Mouse (Mus musculus) lung, embryonic 15.5 days (tissue): ENCODE results near the gene Abhd13. TPM values are rescaled to one million over a fixed set of nuclear protein-coding genes. Genes with fewer than 3 reads are reported as not detected.

Experiments used
- ATAC-seq: fragments of 200-750 bp; cut with Nextera tagmentation; 2 replicates; pipeline ENCODE4 v1.8.0; 2017; ENCODE audit warnings: moderate number of reproducible peaks, borderline replicate concordance; ENCODE audit not compliant: low FRiP score, low TSS enrichment; ENCODE audit errors: extremely low read depth
- H3K27ac ChIP-seq: fragments of 300-500 bp; sonication (generic); 2 replicates; pipeline ENCODE4 v1.5.1; 2015; ENCODE audit warnings: moderate library complexity, mild to moderate bottlenecking, inconsistent platforms
- H3K27me3 ChIP-seq: fragments of 300-500 bp; sonication (generic); 2 replicates; pipeline ENCODE4 v1.6.1; 2015; ENCODE audit warnings: inconsistent platforms
- H3K36me3 ChIP-seq: fragments of 300-500 bp; sonication (generic); 2 replicates; pipeline ENCODE4 v1.6.1; 2015; ENCODE audit warnings: inconsistent platforms
- H3K4me1 ChIP-seq: fragments of 300-500 bp; sonication (generic); 2 replicates; pipeline ENCODE4 v1.6.1; 2015; ENCODE audit warnings: inconsistent platforms
- H3K4me2 ChIP-seq: fragments of 300-500 bp; sonication (generic); 2 replicates; pipeline ENCODE4 v1.6.1; 2015; ENCODE audit warnings: inconsistent platforms, mild to moderate bottlenecking, moderate library complexity
- H3K4me3 ChIP-seq: fragments of 300-500 bp; sonication (generic); 2 replicates; pipeline ENCODE4 v1.5.1; 2015; ENCODE audit warnings: mild to moderate bottlenecking, inconsistent platforms
- H3K9ac ChIP-seq: fragments of 300-500 bp; sonication (generic); 2 replicates; pipeline ENCODE4 v1.6.1; 2015; ENCODE audit warnings: inconsistent platforms
- H3K9me3 ChIP-seq: fragments of 300-500 bp; sonication (generic); 2 replicates; pipeline ENCODE4 v1.6.1; 2016; ENCODE audit warnings: inconsistent platforms
- WGBS: fragments of 180-500 bp; shearing (Covaris S2); methylation state at CpG from one replicate; pipeline ENCODE4 v1.1.7; 2015; 5-methylcytosine and 5-hydroxymethylcytosine counted together
- polyA plus RNA-seq: library from polyadenylated mRNA; unstranded; fragments of >200 nt; fragmentation: Nextera tagmentation; extraction: Ambion mirVana; gene quantifications from 2 replicates; pipeline ENCODE4 v1.2.1, GENCODE M21; 2015

Abhd13 gene
- polyA plus RNA-seq: 15.9 and 17.1 TPM in 2 replicates

GRCm38 (mm10) chr8:9977573-9978314 is at the start of gene Abhd13, which contains the start of gene Lig4:
Gene Abhd13 (plus strand): TSS chr8:9977707.
Gene Lig4 (minus strand): TSS chr8:9977686.
- Histone ChIP-seq H3K4me3 (peak within 1 kb of the TSS; percentile 80), H3K27me3 (no peaks in the 10 kb centered on the region), H3K9me3 (no peaks in the 10 kb centered on the region), H3K4me1 (peaks cover 31% of the 10 kb centered on the region), H3K4me2 (peak within 1 kb of the TSS; percentile 68), H3K36me3 (peaks cover 3% of the 10 kb centered on the region), H3K9ac (peak within 1 kb of the TSS; percentile 76), H3K27ac (peak within 1 kb of the TSS; percentile 82)
- WGBS: under 1% methylated on average over 68 of the region's 68 CpGs
- peak; percentile 70 for ATAC-seq

- H3K9ac ChIP-seq: no peak overlapping the region
- H3K36me3 ChIP-seq: no peaks in the 10 kb centered on the region
- no peaks in the 10 kb centered on the region for H3K4me1 ChIP-seq
- ATAC-seq: no peak
- no peak overlapping the region for H3K4me2 ChIP-seq
- H3K4me3 ChIP-seq: no peak overlapping the region
- WGBS: 51% methylated on average over 14 of the region's 14 CpGs
- no peaks in the 10 kb centered on the region for H3K9me3 ChIP-seq
- H3K27me3 ChIP-seq: no peaks in the 10 kb centered on the region
- H3K27ac ChIP-seq: no peak overlapping the region
These were observed 47.6 kb upstream of the Abhd13 start for GRCm38 (mm10) chr8:9929746-9930445.

GRCm38 (mm10) chr8:9932711-9933110 is 44.8 kb upstream of the Abhd13 start:
- H3K4me3 ChIP-seq: no peak overlapping the region
- no peaks in the 10 kb centered on the region for H3K9me3 ChIP-seq
- H3K4me1 ChIP-seq: no peaks in the 10 kb centered on the region
- no peak overlapping the region for H3K4me2 ChIP-seq
- ATAC-seq: no peak
- no peaks in the 10 kb centered on the region for H3K27me3 ChIP-seq
- H3K9ac ChIP-seq: no peak overlapping the region
- H3K36me3 ChIP-seq: no peaks in the 10 kb centered on the region
- no peak overlapping the region for H3K27ac ChIP-seq

GRCm38 (mm10) chr8:9934891-9935565 is 42.5 kb upstream of the Abhd13 start:
- H3K4me2 ChIP-seq: no peak overlapping the region
- no peak overlapping the region for H3K4me3 ChIP-seq
- ATAC-seq: peak; percentile 91
- no peak overlapping the region for H3K9ac ChIP-seq
- no peaks in the 10 kb centered on the region for H3K27me3 ChIP-seq
- WGBS: 20% methylated on average over 10 of the region's 10 CpGs
- H3K9me3 ChIP-seq: no peaks in the 10 kb centered on the region
- H3K27ac ChIP-seq: peak overlapping the region; percentile 65
- H3K36me3 ChIP-seq: no peaks in the 10 kb centered on the region
- H3K4me1 ChIP-seq: no peaks in the 10 kb centered on the region

GRCm38 (mm10) chr8:9935574-9935973 is 41.9 kb upstream of the Abhd13 start:
- 61% methylated on average over 7 of the region's 7 CpGs for WGBS
- H3K9me3 ChIP-seq: no peaks in the 10 kb centered on the region
- H3K4me1 ChIP-seq: no peaks in the 10 kb centered on the region
- H3K27ac ChIP-seq: peak overlapping the region; percentile 64; the same call in 1 of the 2 replicates
- no peak overlapping the region for H3K4me3 ChIP-seq
- no peaks in the 10 kb centered on the region for H3K36me3 ChIP-seq
- H3K27me3 ChIP-seq: no peaks in the 10 kb centered on the region
- H3K4me2 ChIP-seq: no peak overlapping the region
- no peak overlapping the region for H3K9ac ChIP-seq
- no peak for ATAC-seq

GRCm38 (mm10) chr8:9949134-9949890 is 28.2 kb upstream of the Abhd13 start:
- Histone ChIP-seq H3K27me3 (no peaks in the 10 kb centered on the region), H3K9me3 (no peaks in the 10 kb centered on the region), H3K4me2 (no peak overlapping the region), H3K4me1 (no peaks in the 10 kb centered on the region), H3K4me3 (no peak overlapping the region), H3K27ac (no peak overlapping the region), H3K9ac (no peak overlapping the region), H3K36me3 (no peaks in the 10 kb centered on the region)
- WGBS: 51% methylated on average over 10 of the region's 10 CpGs
- no peak for ATAC-seq

GRCm38 (mm10) chr8:9958338-9958737 is 19.2 kb upstream of the Abhd13 start:
- no peak for ATAC-seq

GRCm38 (mm10) chr8:9959919-9960318 is 17.6 kb upstream of the Abhd13 start:
- H3K4me2 ChIP-seq: no peak overlapping the region
- WGBS: 89% methylated on average over 2 of the region's 2 CpGs
- H3K27me3 ChIP-seq: no peaks in the 10 kb centered on the region
- H3K9me3 ChIP-seq: no peaks in the 10 kb centered on the region
- no peaks in the 10 kb centered on the region for H3K4me1 ChIP-seq
- no peak overlapping the region for H3K4me3 ChIP-seq
- no peak overlapping the region for H3K9ac ChIP-seq
- H3K27ac ChIP-seq: no peak overlapping the region
- H3K36me3 ChIP-seq: no peaks in the 10 kb centered on the region
- ATAC-seq: no peak

More at GRCm38 (mm10) chr8:9958338-9958737, 19.2 kb upstream of the Abhd13 start:
- Histone ChIP-seq H3K9me3 (no peaks in the 10 kb centered on the region), H3K4me2 (no peak overlapping the region), H3K27me3 (no peaks in the 10 kb centered on the region), H3K27ac (no peak overlapping the region), H3K36me3 (no peaks in the 10 kb centered on the region), H3K9ac (no peak overlapping the region), H3K4me1 (no peaks in the 10 kb centered on the region), H3K4me3 (no peak overlapping the region)
- 46% methylated on average over 4 of the region's 4 CpGs for WGBS

- Histone ChIP-seq H3K4me3 (no peak overlapping the region), H3K4me1 (peaks cover 12% of the 10 kb centered on the region), H3K9ac (no peak overlapping the region), H3K4me2 (no peak overlapping the region), H3K27ac (no peak overlapping the region), H3K36me3 (peaks cover 19% of the 10 kb centered on the region), H3K27me3 (no peaks in the 10 kb centered on the region), H3K9me3 (no peaks in the 10 kb centered on the region)
- WGBS: 93% methylated on average over 9 of the region's 9 CpGs
- no peak for ATAC-seq
These were observed 5.6 kb upstream of the Abhd13 start for GRCm38 (mm10) chr8:9971866-9972265.

GRCm38 (mm10) chr8:9975276-9975675 is 2.2 kb upstream of the Abhd13 start:
- ATAC-seq: no peak
- H3K27ac ChIP-seq: no peak overlapping the region
- WGBS: 28% methylated on average over 5 of the region's 5 CpGs

GRCm38 (mm10) chr8:9975898-9976611 is 1.5 kb upstream of the Abhd13 start:
- Histone ChIP-seq H3K4me2 (peak overlapping the region; percentile 71), H3K27me3 (no peaks in the 10 kb centered on the region), H3K27ac (no peak overlapping the region; the same call in 1 of the 2 replicates), H3K9me3 (no peaks in the 10 kb centered on the region), H3K9ac (peak overlapping the region; percentile 61), H3K36me3 (peaks cover 18% of the 10 kb centered on the region), H3K4me1 (peaks cover 31% of the 10 kb centered on the region), H3K4me3 (peak overlapping the region; percentile 80)
- under 1% methylated on average over 47 of the region's 47 CpGs for WGBS
- ATAC-seq: peak; percentile 97

More at GRCm38 (mm10) chr8:9975276-9975675, 2.2 kb upstream of the Abhd13 start:
- no peaks in the 10 kb centered on the region for H3K27me3 ChIP-seq
- peak overlapping the region; percentile 80 for H3K4me3 ChIP-seq
- no peaks in the 10 kb centered on the region for H3K9me3 ChIP-seq
- H3K4me1 ChIP-seq: peaks cover 31% of the 10 kb centered on the region
- peak overlapping the region; percentile 61; the same call in 1 of the 2 replicates for H3K9ac ChIP-seq
- H3K36me3 ChIP-seq: peaks cover 19% of the 10 kb centered on the region
- peak overlapping the region; percentile 71 for H3K4me2 ChIP-seq
